Mouse (Mus musculus): ENCODE results near the gene Csf3r.
"Not testable (repeated sequence)": the region's sequence is repeated elsewhere in the genome, so short reads cannot be mapped to it uniquely, and the experiment has no call there.

Csf3r gene

DNA sequence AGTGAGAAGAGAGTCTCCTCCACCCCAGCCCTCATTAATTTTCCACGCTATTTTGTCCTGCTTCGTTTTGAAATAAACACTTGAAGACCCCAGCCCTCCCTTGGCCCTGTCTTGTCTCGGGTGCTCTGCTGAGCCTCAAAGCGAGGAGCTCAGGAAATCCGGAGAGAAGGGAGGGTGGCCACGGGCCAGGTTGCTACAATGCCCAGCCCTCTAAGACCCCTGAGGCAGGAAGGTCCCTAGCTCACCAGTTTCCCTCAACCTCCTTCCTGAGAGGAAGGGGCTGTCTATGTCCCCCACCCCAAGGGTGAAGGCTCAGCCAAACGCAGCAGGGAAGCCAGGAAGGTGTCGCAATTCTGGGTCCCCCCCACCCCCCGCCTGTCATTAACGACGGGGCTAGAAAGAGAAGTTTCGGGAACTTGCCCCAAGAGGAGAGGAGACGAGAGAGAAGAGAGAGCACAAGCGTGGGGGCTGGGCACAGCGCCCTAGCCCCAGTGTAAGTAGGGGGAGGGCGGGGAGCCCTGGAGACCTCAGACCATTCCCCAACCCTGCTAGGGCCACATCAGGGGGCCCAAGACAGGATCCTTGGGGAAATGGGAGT is at the start of gene Csf3r:
Gene Csf3r, plus strand, starts transcription at position 248 of the 598 bp plus-strand sequence.
- DNase-seq (ENCODE audit: low read depth in 2 of 2, low spot score in 2 of 2), result no peak

DNA sequence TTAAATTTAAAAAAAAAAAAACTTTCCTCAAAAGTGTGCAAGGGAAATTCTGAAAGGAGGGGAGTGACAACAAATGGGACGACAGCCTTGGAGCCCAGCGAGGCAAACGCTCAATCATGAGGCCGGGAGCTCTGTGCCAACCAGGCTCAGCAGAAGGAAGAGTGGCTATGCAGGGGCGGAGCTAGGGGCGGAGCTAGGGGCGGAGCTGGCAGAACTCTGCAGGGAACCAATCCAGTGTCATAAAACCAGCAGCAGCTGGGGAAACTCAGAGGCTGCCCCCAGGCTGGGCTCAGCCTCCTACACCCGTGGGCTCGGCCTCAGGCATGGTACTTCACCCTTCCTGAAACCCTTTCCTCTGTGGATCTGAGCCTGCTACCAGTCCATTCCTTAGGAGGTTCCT is 46.6 kb upstream of the Csf3r start:
- DNase-seq (ENCODE audit: low read depth in 2 of 2, low spot score in 2 of 2), result no peak

DNA sequence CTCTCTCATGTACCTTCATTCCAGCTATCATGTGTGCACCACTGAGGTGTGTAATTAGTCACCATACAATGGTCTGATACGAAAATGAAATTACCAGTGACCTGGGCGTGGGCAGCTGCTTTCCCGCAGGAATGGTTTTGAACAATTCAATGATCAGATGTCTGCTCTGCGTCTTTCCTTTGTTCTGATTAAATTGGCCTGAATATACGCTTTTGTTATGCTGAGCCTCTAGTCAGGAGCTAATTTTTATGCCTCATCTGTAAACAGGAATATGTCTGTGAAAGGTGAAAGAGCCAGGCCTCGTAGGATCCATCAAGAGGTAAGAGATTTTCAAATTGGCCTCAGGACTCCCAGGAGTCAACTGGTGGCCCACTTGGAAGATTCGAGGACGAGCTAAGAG is 41.1 kb upstream of the Csf3r start:
- no peak for DNase-seq (ENCODE audit: low read depth in 2 of 2, low spot score in 2 of 2)

- DNase-seq (ENCODE audit: low read depth in 2 of 2, low spot score in 2 of 2), result not testable (repeated sequence)
These were observed 38.6 kb upstream of the Csf3r start for GRCm38 (mm10) chr4:125985703-125986102.

DNA sequence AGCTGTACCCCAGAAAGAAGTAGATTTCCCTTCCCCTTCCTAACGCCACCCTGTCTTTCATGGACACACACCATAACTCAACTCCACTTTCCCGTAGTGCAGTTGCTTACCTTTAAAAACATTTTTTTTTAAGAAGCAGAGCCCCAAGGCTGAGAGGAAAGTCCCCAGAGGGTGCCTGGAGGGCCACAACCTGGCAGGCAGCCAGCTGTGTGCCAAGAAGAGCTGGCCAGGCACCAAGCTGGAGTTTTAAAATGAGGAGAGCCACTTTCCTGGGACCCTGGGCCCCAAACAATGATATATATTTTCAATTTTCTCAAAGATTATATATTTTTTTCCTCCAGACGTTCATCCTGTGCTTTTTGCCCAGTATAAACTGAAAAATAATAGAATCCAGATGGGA is 37.3 kb upstream of the Csf3r start:
- DNase-seq (ENCODE audit: low read depth in 2 of 2, low spot score in 2 of 2), result no peak

DNA sequence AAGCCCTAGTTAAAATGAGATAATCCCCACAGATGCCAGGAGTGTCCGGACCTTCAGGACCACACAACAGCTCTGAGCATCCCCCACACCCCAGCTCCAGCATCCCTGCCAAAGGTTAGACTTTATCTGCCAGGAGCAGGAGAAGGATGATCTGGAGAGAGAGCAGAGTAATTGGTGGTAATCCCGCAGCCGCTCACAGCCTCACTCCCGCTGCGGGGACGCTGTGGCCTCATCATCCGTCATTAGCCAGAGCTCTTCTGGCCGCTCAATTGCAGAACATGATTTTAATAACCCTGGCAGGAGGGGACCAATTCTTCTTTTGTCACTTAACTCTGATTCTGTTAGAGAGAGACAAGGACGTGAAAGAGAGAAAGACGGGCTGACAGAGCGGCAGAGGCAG is 35.3 kb upstream of the Csf3r start:
- DNase-seq (ENCODE audit: low read depth in 2 of 2, low spot score in 2 of 2), result no peak

DNA sequence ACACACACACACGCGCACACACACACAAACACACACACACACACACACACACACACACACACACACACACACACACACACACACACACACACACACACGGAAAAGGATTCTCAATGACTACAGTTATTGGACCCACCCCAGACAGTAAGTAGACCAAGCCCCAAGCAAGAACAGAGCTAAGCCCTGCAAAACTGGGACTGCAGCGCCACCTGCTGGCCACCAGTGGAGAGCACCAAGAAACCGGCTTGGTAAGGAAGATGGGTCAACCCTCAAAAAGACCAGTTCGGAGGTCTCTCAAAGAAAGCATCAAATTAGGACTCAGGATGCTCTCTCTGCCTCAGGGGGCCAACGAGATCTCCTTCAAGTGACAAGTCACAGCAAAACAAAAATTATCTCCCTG is 34.2 kb upstream of the Csf3r start:
- DNase-seq (ENCODE audit: low read depth in 2 of 2, low spot score in 2 of 2), result peak; percentile 4 to 12

DNA sequence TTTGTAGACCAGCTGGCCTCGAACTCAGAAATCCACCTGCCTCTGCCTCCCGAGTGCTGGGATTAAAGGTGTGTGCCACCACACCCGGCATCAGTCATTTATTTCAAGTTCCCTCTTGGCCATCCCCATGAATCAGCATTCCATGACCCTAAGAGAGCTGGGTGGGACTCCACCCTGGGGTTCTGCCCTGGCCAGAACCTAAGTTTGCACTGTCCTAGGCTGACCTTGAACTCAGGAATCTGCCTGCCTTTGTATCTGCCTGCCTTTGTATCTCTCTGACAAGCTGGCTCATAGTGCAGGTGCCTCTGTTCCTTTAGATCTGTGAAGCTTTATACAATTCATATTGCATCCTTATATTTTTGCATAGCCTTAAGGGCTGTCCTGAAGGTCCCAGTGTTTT is 32.1 kb upstream of the Csf3r start:
- DNase-seq (ENCODE audit: low read depth in 2 of 2, low spot score in 2 of 2), result no peak

- no peak for DNase-seq (ENCODE audit: low read depth in 2 of 2, low spot score in 2 of 2)
These were observed 31.4 kb upstream of the Csf3r start for GRCm38 (mm10) chr4:125992906-125993305.

DNA sequence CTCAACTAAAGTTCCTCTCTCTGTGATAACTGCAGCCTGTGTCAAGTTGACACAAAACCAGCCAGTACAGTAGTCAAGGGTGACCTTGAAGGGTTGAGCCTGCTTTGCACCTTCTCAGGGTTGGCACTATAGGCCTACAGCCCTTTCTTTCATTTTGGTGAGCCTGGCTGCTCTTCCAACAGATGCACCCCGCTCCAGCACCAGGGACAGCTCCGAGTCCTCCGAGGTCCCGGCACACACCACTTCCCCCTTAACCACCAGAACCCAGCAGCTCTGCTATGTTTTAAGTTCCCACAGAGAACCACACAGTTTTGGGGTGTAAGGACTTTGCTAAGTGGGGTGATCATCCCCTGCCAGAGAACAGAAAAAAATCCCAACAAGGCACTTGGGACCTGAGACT is 27.8 kb upstream of the Csf3r start:
- DNase-seq (ENCODE audit: low read depth in 2 of 2, low spot score in 2 of 2), result no peak

- no peak for DNase-seq (ENCODE audit: low read depth in 2 of 2, low spot score in 2 of 2)
These were observed 26.5 kb upstream of the Csf3r start for GRCm38 (mm10) chr4:125997826-125998225.

- DNase-seq (ENCODE audit: low read depth in 2 of 2, low spot score in 2 of 2), result no peak
These were observed 22.8 kb upstream of the Csf3r start for GRCm38 (mm10) chr4:126001311-126002199.

DNA sequence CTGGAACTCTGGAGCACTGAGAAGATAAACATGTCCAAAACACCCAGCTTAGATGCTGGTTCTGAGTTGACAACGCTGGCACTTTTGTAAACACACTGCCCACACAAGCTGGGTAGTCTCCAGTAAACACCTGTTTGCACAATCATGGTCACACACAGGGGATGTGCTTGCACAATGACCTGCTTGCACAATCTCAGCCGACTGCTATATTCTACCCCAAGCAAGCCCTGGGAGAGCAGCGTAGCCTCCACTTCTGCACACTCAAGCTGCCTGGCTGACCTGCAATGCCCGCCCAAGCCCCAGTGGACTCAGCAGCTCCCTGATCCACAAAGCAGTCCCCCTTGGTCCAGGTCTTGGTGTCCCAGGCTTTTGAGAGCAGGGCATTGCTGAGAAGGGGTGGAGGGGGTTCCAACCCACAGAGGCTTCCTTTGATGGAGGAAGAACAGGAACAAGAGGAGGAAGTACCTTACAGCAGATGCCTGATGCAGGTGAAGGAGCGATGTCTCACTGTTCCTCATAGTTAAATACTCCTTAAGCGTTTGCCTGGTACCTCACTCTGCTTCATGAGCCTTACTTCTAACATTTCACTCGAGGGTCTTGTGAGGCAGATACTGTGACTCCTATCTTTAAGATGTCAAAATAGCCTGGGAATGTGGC is 6.5 kb upstream of the Csf3r start:
- DNase-seq (ENCODE audit: low read depth in 2 of 2, low spot score in 2 of 2), result no peak

DNA sequence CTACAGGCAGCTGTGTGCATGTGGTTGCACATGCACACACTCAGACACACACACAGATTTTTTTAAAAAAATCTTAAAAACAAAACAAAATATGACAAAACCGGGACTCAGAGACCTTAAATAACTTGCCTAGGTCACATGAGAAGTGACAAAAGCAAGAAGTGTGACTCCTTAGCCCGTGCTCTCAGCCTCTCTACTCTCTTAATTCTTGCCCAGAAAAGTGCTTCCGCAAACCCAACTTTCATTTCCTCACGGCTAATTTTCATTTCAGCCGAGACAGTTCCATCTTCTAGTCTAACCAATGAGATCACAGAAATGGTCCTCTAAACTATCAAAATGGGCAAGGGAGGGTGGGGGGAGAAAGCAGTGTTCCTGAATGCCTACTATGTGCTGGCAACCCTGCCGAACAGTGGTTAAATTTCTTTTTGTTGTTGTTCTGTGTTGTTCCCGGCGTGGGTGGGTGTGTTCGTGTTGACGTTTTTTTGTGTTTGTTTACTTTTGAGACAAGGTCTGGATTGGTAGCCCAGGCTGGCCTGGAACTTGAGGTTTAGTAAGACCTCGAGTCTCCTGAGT is 5.3 kb upstream of the Csf3r start:
- no peak for DNase-seq (ENCODE audit: low read depth in 2 of 2, low spot score in 2 of 2)

DNA sequence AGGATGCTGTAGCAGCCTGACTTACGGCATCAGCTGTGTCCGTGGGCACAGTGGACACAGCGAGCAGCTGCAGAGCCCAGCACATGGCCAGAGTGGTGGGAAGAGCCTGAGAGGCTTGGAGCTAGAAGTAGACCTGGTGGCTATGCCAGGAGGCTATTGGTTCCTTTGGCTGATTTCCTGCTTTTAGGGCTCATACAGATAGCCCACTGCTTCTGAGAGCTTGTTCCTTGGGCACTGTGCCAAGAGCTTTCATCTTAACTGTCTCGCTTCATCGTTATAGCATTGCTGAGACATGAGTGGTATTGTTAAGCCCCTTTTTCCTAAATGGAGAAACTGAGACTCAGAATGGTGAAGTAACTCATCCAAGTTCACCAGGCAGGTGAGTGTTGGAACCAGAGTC is 1.5 kb downstream of the Csf3r start:
- DNase-seq (ENCODE audit: low read depth in 2 of 2, low spot score in 2 of 2), result no peak

DNA sequence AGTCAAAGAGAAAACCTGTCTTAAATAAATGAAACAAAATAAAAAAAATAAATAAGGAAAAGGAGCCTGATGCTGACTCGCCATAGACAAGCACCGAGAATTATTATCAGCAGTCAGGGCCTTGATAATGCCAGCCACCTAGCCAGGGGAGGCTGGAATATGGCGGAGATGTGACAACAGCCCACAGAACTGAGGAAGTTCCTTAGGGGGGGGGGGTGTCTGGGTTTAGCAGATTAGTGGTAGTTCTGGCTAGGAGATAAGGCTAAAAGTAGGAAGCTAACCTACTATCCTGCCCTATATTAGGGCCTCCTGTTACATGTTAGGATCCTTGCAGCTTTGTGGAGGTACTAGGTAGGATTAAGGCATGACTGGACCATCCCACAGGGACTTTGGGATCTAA is 3.6 kb downstream of the Csf3r start:
- no peak for DNase-seq (ENCODE audit: low read depth in 2 of 2, low spot score in 2 of 2)

GRCm38 (mm10) chr4:126029042-126029441 is 4.7 kb downstream of the Csf3r start:
- no peak for DNase-seq (ENCODE audit: low read depth in 2 of 2, low spot score in 2 of 2)

- DNase-seq (ENCODE audit: low read depth in 2 of 2, low spot score in 2 of 2), result no peak
These were observed 6.4 kb downstream of the Csf3r start for GRCm38 (mm10) chr4:126030705-126031104.

GRCm38 (mm10) chr4:126035413-126035812 is 11.1 kb downstream of the Csf3r start:
- DNase-seq (ENCODE audit: low read depth in 2 of 2, low spot score in 2 of 2), result no peak

GRCm38 (mm10) chr4:126046851-126047585 is 22.7 kb downstream of the Csf3r start, which contains the start of gene Mrps15:
Gene Mrps15, plus strand, starts transcription at chr4:126046925.
- peak; percentile 69 to 74 for DNase-seq (ENCODE audit: low read depth in 2 of 2, low spot score in 2 of 2)

GRCm38 (mm10) chr4:126051617-126052016 is 27.3 kb downstream of the Csf3r start:
- no peak for DNase-seq (ENCODE audit: low read depth in 2 of 2, low spot score in 2 of 2)

All from CD8-positive naive resting alpha-beta T cell, adult 2 months (primary cell).